Comparison of ENCODE assay signal across 8 mouse cellular contexts in the genomic region with DNA sequence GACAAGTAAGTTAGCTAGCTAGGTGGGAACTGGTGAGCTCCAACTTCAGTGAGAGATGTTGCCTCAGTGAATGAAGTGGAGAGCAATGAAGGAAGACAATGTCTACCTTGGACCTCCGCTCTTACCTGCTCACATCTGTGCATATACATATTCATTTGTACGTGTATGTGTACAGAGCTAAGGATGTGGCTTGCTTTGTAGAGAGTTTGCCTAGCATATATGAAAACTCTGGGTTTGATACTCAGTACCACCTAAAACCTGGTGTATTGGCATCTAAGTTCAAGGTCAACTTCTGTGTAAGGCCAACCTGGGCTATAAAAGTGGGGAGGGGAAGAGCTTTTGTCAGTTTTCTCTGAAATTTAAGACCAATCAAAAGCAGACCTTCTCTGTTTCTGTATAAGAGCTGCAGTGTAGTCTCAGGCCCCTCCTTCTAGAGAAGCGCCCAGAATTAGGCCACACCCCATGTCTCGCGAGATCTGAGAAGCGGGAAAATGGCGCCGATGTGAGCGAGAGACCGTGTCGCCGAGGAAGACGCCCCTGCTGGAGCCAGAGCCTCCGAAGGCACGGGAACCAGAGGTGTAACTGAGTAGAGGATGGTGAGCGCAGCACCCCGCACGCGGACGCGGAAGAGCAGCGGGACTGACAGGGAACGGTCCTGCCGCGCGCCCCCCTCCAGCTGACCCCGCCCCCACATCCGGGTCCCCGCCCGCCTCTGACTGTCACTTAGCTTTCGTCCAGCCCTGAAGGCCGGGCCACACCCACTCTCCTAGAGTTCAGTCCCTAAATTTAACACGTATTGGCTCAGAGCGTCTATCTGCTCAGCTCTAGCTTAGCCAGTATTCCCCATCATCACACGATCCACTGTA. TPM values are rescaled to one million over a fixed set of nuclear protein-coding genes. Genes with fewer than 3 reads are reported as not detected.
A peak's percentile ranks its signal among the peaks of the same experiment; 100 is the strongest.
DNase-seq lines count a peak whose midpoint lies in the region; ATAC-seq and TF ChIP-seq lines count a peak whose summit lies in the region.

A gene (plus strand): TSS at position 470 of the 866 bp plus-strand sequence.

- H3K27ac ChIP-seq in bone marrow, adult 2 months (ENCODE audit: control insufficient read depth, insufficient read depth, low read depth, low read length, poor library complexity) = peak within 1 kb of the TSS; percentile 96
- H3K27ac ChIP-seq in embryonic facial prominence, embryonic 15.5 days (replicated peaks) = peak within 1 kb of the TSS; percentile 100
- H3K27ac ChIP-seq in kidney, embryonic 14.5 days (ENCODE audit: low read depth, low read length) = peak within 1 kb of the TSS; percentile 94
- H3K27ac ChIP-seq in limb, embryonic 15.5 days = peak within 1 kb of the TSS; percentile 100

- peak; percentile 64; the same call in 1 of the 2 replicates for TF ChIP-seq POLR2A in bone marrow, adult 2 months (IDR thresholded peaks at IDR 0.05; ENCODE audit: borderline replicate concordance, control insufficient read depth, low read depth, low read length)

- H3K9ac ChIP-seq in embryonic facial prominence, embryonic 15.5 days = peak within 1 kb of the TSS; percentile 73
- H3K9ac ChIP-seq in kidney, embryonic 14.5 days (ENCODE audit: low read depth, low read length) = peak within 1 kb of the TSS; percentile 68
- H3K9ac ChIP-seq in limb, embryonic 15.5 days = peak within 1 kb of the TSS; percentile 71

- 3% methylated on average over 35 of the region's 35 CpGs for WGBS in bone marrow, adult 2 months
- WGBS in embryonic facial prominence, embryonic 15.5 days = 5% methylated on average over 34 of the region's 35 CpGs
- WGBS in kidney, embryonic 14.5 days = 3% methylated on average over 27 of the region's 35 CpGs
- WGBS in limb, embryonic 15.5 days = 2% methylated on average over 34 of the region's 35 CpGs

- no peak for TF ChIP-seq CTCF in bone marrow, adult 2 months (IDR thresholded peaks at IDR 0.05; ENCODE audit: control insufficient read depth, insufficient read depth, low read length)

- H3K4me2 ChIP-seq in embryonic facial prominence, embryonic 15.5 days (replicated peaks) = peak within 1 kb of the TSS; percentile 80
- H3K4me2 ChIP-seq in kidney, embryonic 14.5 days (replicated peaks; ENCODE audit: low read depth, low read length) = peak within 1 kb of the TSS; percentile 46
- peak within 1 kb of the TSS; percentile 58 for H3K4me2 ChIP-seq in limb, embryonic 15.5 days

- no peaks in the 10 kb centered on the region for H3K27me3 ChIP-seq in embryonic facial prominence, embryonic 15.5 days
- H3K27me3 ChIP-seq in kidney, embryonic 14.5 days (ENCODE audit: control insufficient read depth, insufficient read depth, low read length) = no peaks in the 10 kb centered on the region
- no peaks in the 10 kb centered on the region for H3K27me3 ChIP-seq in limb, embryonic 15.5 days

- peak; percentile 94 for ATAC-seq in embryonic facial prominence, embryonic 15.5 days (ENCODE audit: insufficient number of reproducible peaks, low FRiP score, low TSS enrichment, low read depth)
- peak; percentile 96 for ATAC-seq in kidney, embryonic 14.5 days (ENCODE audit: low FRiP score, low TSS enrichment)
- peak; percentile 94 for ATAC-seq in limb, embryonic 15.5 days (ENCODE audit: insufficient number of reproducible peaks, low FRiP score, low TSS enrichment, low read depth)

- DNase-seq in 416B (ENCODE audit: low read depth) = peak; percentile 98
- DNase-seq in heart, adult 9 months (ENCODE audit: low spot score in 2 of 2) = peak; percentile 92 to 94
- DNase-seq in monocyte, adult 2 months (ENCODE audit: low read depth in 1 of 2, low spot score in 2 of 2) = peak; percentile 77 to 89
- peak; percentile 88 to 94 for DNase-seq in spleen, postnatal 36 days (ENCODE audit: low spot score in 2 of 2)

- H3K9me3 ChIP-seq in embryonic facial prominence, embryonic 15.5 days (replicated peaks) = no peaks in the 10 kb centered on the region
- H3K9me3 ChIP-seq in kidney, embryonic 14.5 days (ENCODE audit: control insufficient read depth, low read length) = no peaks in the 10 kb centered on the region
- no peaks in the 10 kb centered on the region for H3K9me3 ChIP-seq in limb, embryonic 15.5 days

- peaks cover 19% of the 10 kb centered on the region for H3K36me3 ChIP-seq in embryonic facial prominence, embryonic 15.5 days
- peaks cover 13% of the 10 kb centered on the region; the same call in 1 of the 2 replicates for H3K36me3 ChIP-seq in kidney, embryonic 14.5 days (ENCODE audit: control insufficient read depth, insufficient read depth, low read length)
- H3K36me3 ChIP-seq in limb, embryonic 15.5 days = peaks cover 28% of the 10 kb centered on the region

- peak within 1 kb of the TSS; percentile 91 for H3K4me3 ChIP-seq in bone marrow, adult 2 months (replicated peaks; ENCODE audit: control insufficient read depth, low read depth, low read length)
- H3K4me3 ChIP-seq in embryonic facial prominence, embryonic 15.5 days (replicated peaks) = peak within 1 kb of the TSS; percentile 84
- H3K4me3 ChIP-seq in kidney, embryonic 14.5 days (ENCODE audit: low read length) = peak within 1 kb of the TSS; percentile 55
- H3K4me3 ChIP-seq in limb, embryonic 15.5 days = peak within 1 kb of the TSS; percentile 78

- H3K4me1 ChIP-seq in bone marrow, adult 2 months (ENCODE audit: control insufficient read depth, insufficient read depth, low read length) = peaks cover 2% of the 10 kb centered on the region
- H3K4me1 ChIP-seq in embryonic facial prominence, embryonic 15.5 days = peaks cover 21% of the 10 kb centered on the region
- peaks cover 12% of the 10 kb centered on the region; the same call in 1 of the 2 replicates for H3K4me1 ChIP-seq in kidney, embryonic 14.5 days (ENCODE audit: control insufficient read depth, insufficient read depth, low read length)
- H3K4me1 ChIP-seq in limb, embryonic 15.5 days = peaks cover 20% of the 10 kb centered on the region

RNA-seq across cellular contexts. Expression of the gene that starts here (rescaled TPM):
- polyA plus RNA-seq in bone marrow, adult 2 months (2011; ENCODE audit: insufficient read depth, insufficient read length, low replicate concordance, missing spikeins) = 24.6 and 41.4 TPM in 2 replicates
- polyA plus RNA-seq in embryonic facial prominence, embryonic 15.5 days (2015; fragmentation: Nextera tagmentation; extraction: Ambion mirVana) = 42.9 and 55.7 TPM in 2 replicates
- 73.1 and 82.9 TPM in 2 replicates for polyA plus RNA-seq in kidney, embryonic 14.5 days (2014; fragmentation: Nextera tagmentation; extraction: Ambion mirVana)
- polyA plus RNA-seq in limb, embryonic 15.5 days (2015; fragmentation: Nextera tagmentation; extraction: Ambion mirVana) = 40.5 and 42.4 TPM in 2 replicates

Comparison
In these comparisons a context has a peak if more than half of its experiments do, and no peak if none do; other contexts are left out.
1. Peak in every context shown above with its lines: DNase-seq, ATAC-seq, H3K4me3 ChIP-seq and H3K27ac ChIP-seq.